Mouse (Mus musculus) thymus, adult 2 months (tissue): ENCODE results near the gene Ccdc58. TPM values are rescaled to one million over a fixed set of nuclear protein-coding genes. Genes with fewer than 3 reads are reported as not detected.
"Not testable (repeated sequence)": the region's sequence is repeated elsewhere in the genome, so short reads cannot be mapped to it uniquely, and the experiment has no call there.

Experiments
- DNase-seq: peaks from one replicate; pipeline ENCODE4 v3.0.0; 2021
- H3K27ac ChIP-seq: fragments of 200-500 bp; 2 replicates; pipeline ENCODE4 v1.5.1; 2012; ENCODE audit warnings: low read length, control low read depth; ENCODE audit not compliant: control insufficient read depth, insufficient read depth
- H3K27me3 ChIP-seq: fragments of 200-500 bp; 2 replicates; pipeline ENCODE4 v1.6.1; 2012; ENCODE audit warnings: mild to moderate bottlenecking, low read length, moderate library complexity, mixed read lengths; ENCODE audit not compliant: control insufficient read depth, insufficient read depth
- H3K36me3 ChIP-seq: fragments of 200-500 bp; 2 replicates; pipeline ENCODE4 v1.6.1; 2012; ENCODE audit warnings: mild to moderate bottlenecking, low read length, moderate library complexity; ENCODE audit not compliant: control insufficient read depth, insufficient read depth
- H3K4me1 ChIP-seq: fragments of 200-500 bp; replicated peaks from 2 replicates; pipeline ENCODE4 v1.6.1; 2012; ENCODE audit warnings: low read length; ENCODE audit not compliant: control insufficient read depth, insufficient read depth
- H3K4me3 ChIP-seq: fragments of 200-500 bp; 2 replicates; pipeline ENCODE4 v1.5.1; 2012; ENCODE audit warnings: mild to moderate bottlenecking, low read length, control low read depth, moderate library complexity; ENCODE audit not compliant: control insufficient read depth, insufficient read depth
- CTCF ChIP-seq: fragments of 200-500 bp; IDR thresholded peaks from 2 replicates; pipeline ENCODE4 v1.5.1; 2012; ENCODE audit warnings: mild to moderate bottlenecking, control low read depth, low read length, moderate library complexity, borderline replicate concordance; ENCODE audit not compliant: control insufficient read depth, poor library complexity, insufficient read depth; ENCODE audit errors: extremely low read depth
- POLR2A ChIP-seq: fragments of 200-500 bp; IDR thresholded peaks from 2 replicates; pipeline ENCODE4 v1.6.1; 2012; ENCODE audit warnings: mild to moderate bottlenecking, low read length, control low read depth, moderate library complexity; ENCODE audit not compliant: control insufficient read depth, poor library complexity, insufficient read depth; ENCODE audit errors: extremely low read depth
- WGBS: fragments of 180-500 bp; shearing (Covaris S2); methylation state at CpG from one replicate; pipeline ENCODE4 v1.1.7; 2018; 5-methylcytosine and 5-hydroxymethylcytosine counted together
- polyA plus RNA-seq: library from polyadenylated mRNA; depleted of rRNA; stranded (reverse); fragments of >200 nt; gene quantifications from 2 replicates; pipeline ENCODE4 v1.2.3, GENCODE M21; 2012

Ccdc58 gene
- polyA plus RNA-seq, 1 experiment: 7.6 TPM

GRCm38 (mm10) chr16:36090785-36091509 lies 19.5 kb downstream of the Ccdc58 start:
- no peak for TF ChIP-seq CTCF
- no peak for TF ChIP-seq POLR2A
- Histone ChIP-seq H3K4me3 (no peak overlapping the region), H3K36me3 (peaks cover 6% of the 10 kb centered on the region; the same call in 1 of the 2 replicates), H3K27me3 (no peaks in the 10 kb centered on the region), H3K4me1 (no peaks in the 10 kb centered on the region), H3K27ac (no peak overlapping the region)
- WGBS: 97% methylated on average over 11 of the region's 11 CpGs
- DNase-seq: no peak

GRCm38 (mm10) chr16:36094079-36094478 lies 22.6 kb downstream of the Ccdc58 start:
- Histone ChIP-seq H3K27ac (no peak overlapping the region), H3K4me1 (no peaks in the 10 kb centered on the region), H3K4me3 (no peak overlapping the region), H3K27me3 (no peaks in the 10 kb centered on the region), H3K36me3 (no peaks in the 10 kb centered on the region)
- no peak for DNase-seq
- TF ChIP-seq POLR2A (no peak), CTCF (no peak)
- WGBS: 94% methylated on average over 3 of the region's 3 CpGs

- not testable (repeated sequence) for H3K36me3 ChIP-seq, H3K4me3 ChIP-seq, H3K27me3 ChIP-seq, DNase-seq, H3K27ac ChIP-seq, H3K4me1 ChIP-seq
- 96% methylated on average over 12 of the region's 12 CpGs for WGBS
Measured at GRCm38 (mm10) chr16:36097813-36098499, 26.5 kb downstream of the Ccdc58 start.

- H3K4me1 ChIP-seq: no peaks in the 10 kb centered on the region
- H3K36me3 ChIP-seq: no peaks in the 10 kb centered on the region
- no peak for TF ChIP-seq POLR2A
- no peak for TF ChIP-seq CTCF
- H3K27ac ChIP-seq: no peak overlapping the region
- WGBS: 90% methylated on average over 1 of the region's 1 CpGs
- no peaks in the 10 kb centered on the region for H3K27me3 ChIP-seq
- no peak for DNase-seq
- H3K4me3 ChIP-seq: no peak overlapping the region
Measured at GRCm38 (mm10) chr16:36101526-36101925, 30.0 kb downstream of the Ccdc58 start.

- 95% methylated on average over 1 of the region's 1 CpGs for WGBS
Measured at GRCm38 (mm10) chr16:36102211-36102610, 30.7 kb downstream of the Ccdc58 start.

GRCm38 (mm10) chr16:36111486-36111885 lies 40.0 kb downstream of the Ccdc58 start:
- not testable (repeated sequence) for H3K4me1 ChIP-seq, H3K27ac ChIP-seq, H3K27me3 ChIP-seq, H3K4me3 ChIP-seq, H3K36me3 ChIP-seq, DNase-seq

More at GRCm38 (mm10) chr16:36102211-36102610, 30.7 kb downstream of the Ccdc58 start:
- no peak for DNase-seq
- no peaks in the 10 kb centered on the region for H3K27me3 ChIP-seq
- H3K36me3 ChIP-seq: no peaks in the 10 kb centered on the region
- no peaks in the 10 kb centered on the region for H3K4me1 ChIP-seq
- no peak overlapping the region for H3K4me3 ChIP-seq
- no peak overlapping the region for H3K27ac ChIP-seq
- TF ChIP-seq CTCF (no peak), POLR2A (no peak)

- H3K27ac ChIP-seq, H3K4me3 ChIP-seq, H3K27me3 ChIP-seq, H3K36me3 ChIP-seq, H3K4me1 ChIP-seq, DNase-seq: not testable (repeated sequence)
- WGBS: 90% methylated on average over 6 of the region's 6 CpGs
Measured at GRCm38 (mm10) chr16:36115751-36116150, 44.3 kb downstream of the Ccdc58 start.
